Mouse (Mus musculus): ENCODE data around the gene Nefh.

GRCm38 (mm10) chr11:4921751-4922150 lies 26.1 kb downstream of the Nefh start:
- TF ChIP-seq GATA1 (IDR thresholded peaks at IDR 0.05; ENCODE audit: borderline replicate concordance, low read length) (no peak), FLI1 (IDR thresholded peaks at IDR 0.05; ENCODE audit: low read length) (no peak)
